Mouse (Mus musculus): Measurements from ENCODE around the gene Sv2b.
A peak's percentile ranks its signal among the peaks of the same experiment; 100 is the strongest.
"Not testable (repeated sequence)": the region's sequence is repeated elsewhere in the genome, so short reads cannot be mapped to it uniquely, and the experiment has no call there.

Sv2b gene

DNA sequence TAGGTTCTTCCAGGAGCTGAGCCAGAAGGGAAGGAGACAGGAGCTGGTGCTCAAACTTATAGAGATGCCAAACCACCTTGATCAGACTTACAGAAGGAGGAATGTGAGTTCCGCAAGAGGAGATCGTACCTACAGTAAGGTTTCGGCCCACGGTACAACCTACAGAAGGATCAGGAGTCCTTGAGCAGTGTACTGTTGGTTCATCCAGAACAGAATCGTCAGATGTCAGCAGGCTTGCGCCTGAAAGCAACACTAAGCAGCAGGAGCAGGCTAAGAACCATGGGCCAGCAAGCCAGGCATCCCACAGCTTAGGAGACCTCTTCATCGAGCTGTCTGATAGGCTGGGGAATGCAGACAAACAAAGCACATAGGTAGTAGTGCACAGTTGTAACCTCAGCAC is 92.9 kb downstream of the Sv2b start:
- DNase-seq (ENCODE audit: low read depth in 2 of 2, low spot score in 2 of 2), result no peak

DNA sequence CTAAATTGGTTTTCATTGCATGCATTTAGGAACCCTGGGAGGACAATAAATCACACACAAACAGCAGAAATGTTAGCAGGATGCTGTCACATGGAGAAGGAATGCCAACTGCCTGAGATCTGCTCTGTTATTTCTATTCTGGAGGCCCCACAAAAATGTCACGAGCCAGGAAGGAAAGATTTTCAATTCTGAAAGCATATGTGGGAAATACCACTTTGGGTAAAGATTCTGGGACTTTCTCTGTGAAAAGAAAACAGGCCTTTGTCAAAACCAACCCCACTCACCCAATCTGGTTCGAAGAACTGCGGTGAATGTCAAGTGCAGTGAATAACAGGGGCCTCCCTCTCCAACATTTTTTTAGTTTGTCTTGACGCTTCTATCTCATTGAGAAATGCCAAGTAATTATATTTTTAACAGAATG is 99.8 kb downstream of the Sv2b start:
- DNase-seq (ENCODE audit: low read depth in 2 of 2, low spot score in 2 of 2), result no peak

DNA sequence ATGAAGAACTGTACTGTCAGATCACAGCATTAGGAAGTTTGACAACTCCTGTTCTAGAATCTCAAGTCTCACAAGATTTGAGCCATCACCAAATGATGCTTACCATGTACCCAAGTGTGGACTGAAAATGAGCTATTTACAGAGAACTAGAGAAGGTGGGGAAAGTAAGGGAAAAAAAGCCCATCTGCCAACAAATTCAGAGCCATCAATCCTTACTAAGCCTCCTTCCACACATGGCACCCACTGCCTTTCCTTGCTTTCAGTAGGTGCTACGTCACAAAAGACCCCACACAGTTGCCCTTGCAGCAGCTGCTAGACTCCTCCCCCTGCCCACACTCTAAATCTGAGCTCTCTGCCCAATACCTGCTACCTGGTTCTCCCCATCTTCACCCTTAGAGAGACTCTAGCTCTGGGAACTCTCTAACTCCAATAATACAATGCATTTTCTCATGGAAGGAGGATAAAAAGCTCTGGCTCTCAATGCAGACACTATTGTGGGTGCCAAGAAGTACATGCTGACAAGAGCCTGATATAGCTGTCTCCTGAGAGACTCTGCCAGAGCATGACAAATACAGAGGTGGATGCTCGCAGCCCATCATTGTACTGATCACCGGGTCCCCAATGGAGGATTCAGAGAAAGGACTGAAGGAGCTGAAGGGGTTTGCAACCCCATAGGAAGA is 101.0 kb downstream of the Sv2b start:
- no peak for DNase-seq (ENCODE audit: low read depth in 2 of 2, low spot score in 2 of 2)

DNA sequence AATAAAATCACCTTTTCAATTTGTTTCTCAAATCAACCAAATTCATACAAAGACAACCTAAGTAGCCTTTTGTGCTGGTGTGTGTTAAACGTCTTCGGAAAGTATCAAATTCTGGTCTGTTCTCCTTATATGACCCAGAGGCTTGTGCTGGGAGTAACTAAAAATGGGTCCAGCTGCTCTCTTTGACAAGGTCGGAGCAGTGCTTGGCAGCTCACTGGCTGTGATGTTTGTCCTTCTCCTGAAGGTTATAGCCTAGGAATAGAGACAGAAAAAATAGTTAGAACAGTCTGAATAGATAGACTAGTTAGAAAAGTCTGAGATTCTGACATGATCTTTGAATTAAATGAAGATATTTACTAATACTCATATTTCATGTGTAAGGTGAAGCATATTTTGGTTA is 102.4 kb downstream of the Sv2b start:
- DNase-seq (ENCODE audit: low read depth in 2 of 2, low spot score in 2 of 2), result no peak

DNA sequence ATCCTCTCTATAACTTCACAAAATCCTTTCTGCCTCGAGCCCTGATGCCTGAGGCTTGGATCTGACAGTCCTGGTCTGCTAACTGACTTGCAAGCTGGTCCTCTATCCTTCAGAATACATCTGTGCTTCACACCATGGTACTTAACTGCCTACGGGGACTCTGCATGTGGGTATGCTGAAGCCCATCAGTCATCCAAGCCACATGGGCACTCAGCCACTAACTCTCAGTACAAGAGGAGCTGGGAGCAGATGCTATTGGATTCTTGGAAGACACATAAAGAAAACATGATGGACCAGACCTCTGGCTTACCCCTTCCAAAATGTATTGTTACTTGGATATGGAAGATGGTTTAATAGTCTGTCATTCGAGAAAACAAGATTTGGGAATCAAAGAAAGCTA is 103.7 kb downstream of the Sv2b start:
- DNase-seq (ENCODE audit: low read depth in 2 of 2, low spot score in 2 of 2), result no peak

DNA sequence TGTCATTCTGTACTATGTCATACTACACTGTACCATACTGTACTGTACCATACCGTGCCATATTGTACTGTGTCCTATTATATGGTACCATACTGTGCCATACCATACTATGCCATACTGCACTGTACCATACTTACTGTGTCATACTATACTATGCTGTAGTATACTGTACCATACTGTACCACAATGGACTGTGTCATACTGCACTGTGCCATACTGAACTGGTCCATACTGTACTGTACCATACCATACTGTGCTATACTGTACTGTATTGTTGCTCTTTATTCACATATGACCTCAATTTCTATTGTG is 114.2 kb downstream of the Sv2b start:
- DNase-seq (ENCODE audit: low read depth in 2 of 2, low spot score in 2 of 2), result not testable (repeated sequence)

DNA sequence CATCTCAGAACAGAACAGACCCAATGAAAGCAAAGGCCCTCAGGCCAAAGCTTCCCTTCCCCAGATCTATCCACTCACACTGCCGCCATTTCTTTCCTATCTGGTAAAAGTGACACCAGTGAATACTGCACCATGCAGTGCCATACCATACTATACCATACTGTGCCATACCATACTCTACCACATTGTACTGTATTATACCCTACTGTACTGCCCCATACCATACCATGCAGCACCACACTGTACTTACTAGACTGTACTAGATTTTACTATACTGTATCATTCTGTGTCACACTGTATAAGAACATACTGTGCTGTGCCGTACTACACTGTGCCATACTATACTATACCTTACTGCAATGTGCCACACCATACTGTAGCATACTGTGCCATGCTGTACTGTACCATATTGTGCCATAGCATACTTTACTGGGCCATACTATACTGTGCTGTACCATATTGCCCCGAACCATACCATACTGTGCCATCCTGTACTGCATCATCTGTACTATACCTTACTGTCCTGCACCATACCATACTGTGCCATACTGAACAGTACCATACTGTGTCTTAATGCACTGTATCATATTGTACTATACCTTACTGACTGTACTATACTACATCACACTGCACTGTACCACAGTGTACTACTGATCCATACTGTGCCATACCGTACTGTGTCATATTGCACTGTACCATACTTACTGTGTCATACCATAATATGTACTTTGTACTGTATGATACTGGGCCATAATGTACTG is 114.7 kb downstream of the Sv2b start:
- DNase-seq (ENCODE audit: low read depth in 2 of 2, low spot score in 2 of 2), result no peak

DNA sequence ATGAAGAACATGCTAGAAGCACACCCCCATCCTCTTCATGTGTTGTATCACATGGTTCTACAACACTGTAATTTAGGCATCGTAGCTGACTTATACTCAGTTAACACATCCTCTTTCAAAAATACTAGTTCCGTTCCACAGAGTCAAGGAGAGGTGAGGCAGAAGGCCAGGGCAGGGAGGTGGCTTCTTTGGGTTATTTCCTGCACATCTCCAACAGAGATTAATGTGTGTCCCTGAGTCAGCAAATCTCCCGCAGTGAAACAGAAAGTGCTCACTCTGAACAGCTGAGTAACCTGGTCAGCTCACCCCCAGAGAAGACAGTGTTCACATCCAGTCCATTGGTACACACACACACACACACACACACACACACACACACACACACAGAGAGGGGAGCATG is 118.9 kb downstream of the Sv2b start:
- no peak for DNase-seq (ENCODE audit: low read depth in 2 of 2, low spot score in 2 of 2)

DNA sequence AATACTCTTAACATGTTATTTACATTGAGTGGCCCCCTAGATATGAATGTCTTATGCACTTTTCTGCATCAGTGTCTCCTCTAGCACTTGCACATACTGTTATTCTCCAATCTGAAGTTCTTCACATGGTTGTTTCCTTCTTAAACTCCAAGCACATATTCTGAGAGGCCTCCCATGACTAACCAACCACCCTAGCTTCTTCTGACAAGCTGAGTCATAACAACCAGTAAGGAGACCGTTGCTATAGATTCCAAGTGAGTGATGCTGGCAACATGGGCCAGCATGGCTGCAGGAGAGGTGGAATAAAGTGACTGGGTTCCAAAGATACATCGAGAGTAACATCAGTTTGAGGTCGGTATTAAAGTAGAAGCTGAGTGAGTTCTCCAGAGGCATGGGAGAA is 134.0 kb downstream of the Sv2b start:
- DNase-seq (ENCODE audit: low read depth in 2 of 2, low spot score in 2 of 2), result no peak

DNA sequence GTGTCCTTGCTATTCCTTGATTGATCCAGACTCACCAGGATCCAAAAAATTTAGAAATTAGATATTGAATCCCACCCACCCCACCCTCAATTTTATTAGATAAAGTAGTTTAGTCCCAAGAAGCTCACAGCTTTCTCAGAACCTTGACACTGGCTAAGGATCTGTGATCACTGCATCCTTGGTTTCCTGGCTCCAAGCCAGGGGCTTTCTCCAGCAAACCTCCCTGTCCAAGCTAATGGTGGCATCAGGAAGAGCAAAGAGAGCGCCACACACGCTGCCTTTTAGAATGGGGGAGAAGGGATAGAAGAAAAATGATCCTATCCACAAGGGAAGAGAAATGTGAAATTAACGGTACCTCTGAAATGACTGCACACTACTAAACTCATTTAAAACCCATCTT is 141.6 kb downstream of the Sv2b start:
- DNase-seq (ENCODE audit: low read depth in 2 of 2, low spot score in 2 of 2), result no peak

DNA sequence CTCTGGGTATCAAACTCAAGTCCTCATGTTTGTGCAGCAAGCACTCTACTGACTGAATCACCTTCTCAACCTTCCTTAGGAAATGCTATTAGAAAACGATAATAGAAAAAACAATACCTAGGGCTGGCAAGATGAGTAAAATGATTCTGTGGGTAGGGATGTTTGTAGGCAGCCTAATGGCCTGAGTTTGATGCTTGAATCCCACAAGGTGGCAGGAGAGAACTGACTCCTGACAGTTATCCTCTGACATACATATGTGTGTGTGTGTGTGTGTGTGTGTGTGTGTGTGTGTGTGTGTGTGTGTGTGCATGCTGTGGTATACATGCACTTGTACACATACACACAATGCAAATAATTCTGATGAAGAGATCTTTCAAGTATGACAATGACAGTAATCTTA is 161.9 kb downstream of the Sv2b start:
- DNase-seq (ENCODE audit: low read depth in 2 of 2, low spot score in 2 of 2), result no peak

DNA sequence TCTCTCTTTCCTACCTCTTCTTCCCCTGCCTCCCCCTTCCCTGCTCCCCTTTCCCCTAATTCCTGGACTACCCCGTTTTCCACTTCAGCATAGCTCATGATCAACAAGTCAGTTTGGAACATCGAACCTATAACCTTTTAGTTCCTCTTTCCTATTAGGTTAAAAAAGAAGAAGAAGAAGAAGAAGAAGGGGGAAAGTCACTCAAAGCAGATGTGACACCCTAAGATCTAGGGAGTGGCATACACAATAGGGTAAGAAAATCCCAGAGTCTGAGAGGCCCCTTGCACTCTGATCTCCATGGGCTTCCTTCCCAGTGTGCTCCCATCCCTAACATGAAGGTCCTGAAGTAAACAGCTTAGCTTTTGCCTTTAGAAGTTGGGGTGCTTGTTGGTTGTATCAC is 166.3 kb downstream of the Sv2b start:
- DNase-seq (ENCODE audit: low read depth in 2 of 2, low spot score in 2 of 2), result no peak

DNA sequence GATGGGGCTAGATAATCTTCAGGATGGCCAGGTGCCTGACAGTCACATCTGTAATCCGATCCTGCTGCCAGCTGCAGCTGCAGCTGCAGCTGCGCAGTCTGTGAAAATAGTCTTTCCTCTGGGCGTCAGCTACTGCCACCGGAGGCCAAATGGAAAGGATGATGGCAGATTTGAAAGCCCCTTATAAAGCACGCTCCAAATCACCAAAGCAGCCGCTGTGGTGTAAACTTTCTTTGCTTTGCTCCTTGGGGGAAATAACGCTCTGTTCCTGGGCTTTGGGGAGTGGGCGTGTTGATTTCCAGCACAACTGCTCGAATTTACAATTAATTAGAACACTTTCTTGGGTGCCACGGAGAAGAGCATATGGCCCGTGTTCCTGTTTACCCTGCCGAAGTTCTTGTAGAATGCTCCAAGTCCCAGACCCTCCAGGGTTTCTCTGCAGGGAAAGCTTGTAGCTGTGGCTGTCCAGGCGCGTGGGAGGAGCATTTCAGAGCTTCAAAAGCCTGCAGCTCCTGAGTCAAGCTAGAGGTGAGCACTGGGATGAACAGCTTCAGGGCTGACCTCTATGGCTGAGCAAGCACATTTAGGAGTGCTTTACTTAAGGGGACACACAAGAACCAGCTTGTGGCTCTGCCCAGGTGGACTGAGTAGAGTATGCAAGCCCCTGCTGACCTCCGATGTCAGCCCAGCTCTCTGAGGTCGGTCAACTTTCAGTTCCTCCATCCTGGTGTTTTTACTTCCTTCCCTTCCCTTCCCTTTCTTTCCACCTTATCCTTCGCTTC is 167.0 kb downstream of the Sv2b start:
- DNase-seq (ENCODE audit: low read depth in 2 of 2, low spot score in 2 of 2), result no peak

DNA sequence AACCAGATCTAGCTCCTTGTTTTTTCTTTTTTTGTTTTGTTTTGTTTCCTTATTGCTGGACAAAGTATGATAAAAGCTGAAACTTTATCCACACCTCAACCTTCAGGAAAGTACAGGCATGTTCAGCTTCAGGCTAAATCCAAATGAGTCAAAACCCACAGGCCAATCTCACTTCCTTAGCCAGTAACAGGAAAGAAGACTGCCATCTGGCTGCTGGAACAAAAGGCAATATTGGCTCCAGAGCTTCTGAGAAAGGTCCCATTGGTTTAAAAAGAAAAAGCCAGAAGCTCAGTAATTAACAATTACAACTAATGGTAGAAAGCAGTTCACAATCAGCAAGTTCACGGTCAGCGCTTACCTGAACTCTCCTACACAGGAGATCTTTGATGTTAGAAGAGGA is 169.8 kb downstream of the Sv2b start:
- no peak for DNase-seq (ENCODE audit: low read depth in 2 of 2, low spot score in 2 of 2)

DNA sequence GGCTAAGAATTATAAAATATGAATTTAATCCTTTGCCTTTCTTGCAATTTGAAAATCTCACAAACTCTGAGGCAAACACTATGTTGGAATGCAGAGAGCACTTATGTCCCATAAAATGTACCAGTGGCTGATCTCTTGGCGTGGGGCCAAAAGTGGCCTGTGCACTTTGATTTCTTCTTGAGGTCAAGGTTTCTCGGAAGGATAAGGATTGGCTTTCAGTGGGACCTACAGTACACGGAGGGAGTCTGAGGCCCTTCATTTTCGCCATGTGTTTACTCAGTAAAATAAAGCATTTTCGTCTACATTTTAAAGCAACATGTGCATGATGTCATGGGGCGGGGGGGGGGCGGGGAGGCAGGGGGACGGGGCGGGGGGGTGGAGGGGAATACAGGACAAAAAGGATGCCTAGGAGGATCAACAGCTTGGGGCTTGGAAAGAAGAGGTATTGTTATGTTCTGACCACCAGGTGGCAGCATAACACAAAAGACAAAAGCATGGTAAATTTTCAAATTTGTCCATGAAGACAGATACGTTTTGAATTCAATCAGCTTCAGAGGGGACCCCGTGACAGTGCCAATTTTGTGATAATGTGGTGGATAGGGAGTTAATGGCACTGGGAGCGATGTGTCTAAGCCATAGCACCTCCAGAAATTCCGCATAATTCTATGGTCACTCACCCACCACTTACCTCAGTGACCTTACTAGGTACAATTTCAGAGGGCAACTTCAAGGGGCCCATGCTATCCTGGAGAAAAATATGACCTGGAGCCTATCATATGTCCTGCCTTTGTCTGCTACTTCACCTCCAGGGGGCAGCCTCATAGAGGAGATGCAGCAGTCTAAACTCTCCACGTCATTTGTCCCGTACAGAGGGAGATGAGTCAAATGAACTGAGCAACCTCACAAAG is 174.1 kb downstream of the Sv2b start:
- DNase-seq (ENCODE audit: low read depth in 2 of 2, low spot score in 2 of 2), result peak in 1 of 2 experiments; percentile 18

DNA sequence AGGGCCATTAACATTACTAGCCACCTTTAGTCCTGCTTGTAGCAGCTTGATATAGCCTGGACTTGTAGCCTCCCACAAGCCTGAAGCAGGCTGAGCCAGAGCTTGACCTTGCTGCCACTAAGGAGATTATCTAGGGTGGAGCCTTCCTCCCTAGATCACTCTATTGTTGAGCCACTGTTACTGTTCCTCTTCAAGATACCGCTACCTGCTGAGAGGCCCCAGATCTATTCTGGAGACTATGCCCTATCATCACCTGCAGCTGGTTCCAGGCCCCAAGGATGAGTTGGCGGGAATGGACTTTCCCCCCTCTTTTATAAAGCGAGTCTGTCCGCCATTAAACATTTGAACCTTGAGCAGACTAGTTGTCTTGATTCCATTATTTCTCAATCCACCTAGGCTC is 181.0 kb downstream of the Sv2b start:
- DNase-seq (ENCODE audit: low read depth in 2 of 2, low spot score in 2 of 2), result no peak

DNA sequence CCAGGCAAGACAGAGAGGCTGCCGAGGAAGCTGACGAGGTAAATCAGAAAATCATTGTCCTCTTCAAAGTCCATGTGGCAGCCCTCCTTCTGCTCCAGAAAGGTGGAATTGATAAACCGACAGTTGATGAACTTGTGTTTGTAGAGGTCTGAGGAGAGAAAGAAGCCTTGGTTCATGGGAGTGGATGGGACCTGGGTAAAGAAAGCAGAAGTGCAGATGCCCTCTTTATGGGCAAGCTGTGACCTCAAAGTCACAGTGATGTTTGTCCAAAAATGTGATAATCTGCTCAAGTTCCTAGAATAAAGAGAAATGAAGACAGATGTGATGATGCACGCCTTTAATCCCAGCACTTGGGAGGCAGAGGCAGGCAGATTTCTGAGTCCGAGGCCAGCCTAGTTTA is 185.0 kb downstream of the Sv2b start:
- DNase-seq (ENCODE audit: low read depth in 2 of 2, low spot score in 2 of 2), result no peak

DNA sequence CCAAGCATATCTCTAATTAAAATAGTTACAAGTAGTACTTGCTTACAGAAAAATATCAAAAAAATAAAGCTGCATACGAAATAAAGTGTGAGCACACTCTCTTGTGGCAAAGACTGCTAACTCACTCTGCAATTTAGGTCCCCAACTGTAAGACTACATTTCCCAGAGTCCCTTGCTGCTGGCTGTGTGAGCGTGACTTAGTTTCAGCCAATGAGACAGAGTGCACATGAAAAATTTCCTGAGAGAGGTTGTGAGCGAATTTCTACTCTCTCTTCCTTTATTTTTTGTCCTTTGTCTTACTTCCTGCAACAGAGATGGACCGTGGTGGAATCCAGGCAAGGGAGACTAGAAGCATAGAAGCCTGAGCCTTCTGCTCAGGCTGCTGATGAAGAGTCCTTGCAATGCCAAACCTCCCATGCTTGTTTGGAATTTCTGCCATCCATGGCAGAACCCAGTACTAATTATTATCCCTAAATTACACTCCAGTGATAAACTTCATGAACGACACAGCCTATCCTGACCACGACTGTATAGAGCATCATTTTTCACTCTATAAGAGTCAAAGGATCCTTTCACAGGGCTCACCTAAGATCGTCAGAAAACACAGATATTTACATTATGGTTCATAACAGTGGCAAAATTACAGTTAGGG is 190.9 kb downstream of the Sv2b start:
- DNase-seq (ENCODE audit: low read depth in 2 of 2, low spot score in 2 of 2), result peak in 1 of 2 experiments; percentile 13

DNA sequence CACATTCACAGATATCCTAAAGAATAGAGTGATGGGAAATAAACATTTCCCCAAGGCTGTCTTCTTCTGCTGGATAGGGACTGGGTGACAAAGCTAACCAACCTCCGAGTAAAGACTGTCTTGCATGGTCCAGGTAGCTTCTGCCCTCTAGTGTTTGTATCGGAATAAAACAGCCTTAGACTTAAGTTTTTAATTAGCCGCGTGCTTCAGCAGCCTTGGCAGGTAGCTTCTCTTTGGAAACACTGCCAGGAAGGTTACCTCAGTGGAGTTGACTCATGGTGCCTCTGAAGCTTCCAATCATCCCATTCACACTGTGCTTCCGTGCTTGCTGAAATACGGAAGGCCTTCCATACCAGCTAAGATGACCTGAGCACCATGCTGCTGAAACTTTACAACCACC is 198.4 kb downstream of the Sv2b start:
- peak in 1 of 2 experiments; percentile 26 for DNase-seq (ENCODE audit: low read depth in 2 of 2, low spot score in 2 of 2)

DNA sequence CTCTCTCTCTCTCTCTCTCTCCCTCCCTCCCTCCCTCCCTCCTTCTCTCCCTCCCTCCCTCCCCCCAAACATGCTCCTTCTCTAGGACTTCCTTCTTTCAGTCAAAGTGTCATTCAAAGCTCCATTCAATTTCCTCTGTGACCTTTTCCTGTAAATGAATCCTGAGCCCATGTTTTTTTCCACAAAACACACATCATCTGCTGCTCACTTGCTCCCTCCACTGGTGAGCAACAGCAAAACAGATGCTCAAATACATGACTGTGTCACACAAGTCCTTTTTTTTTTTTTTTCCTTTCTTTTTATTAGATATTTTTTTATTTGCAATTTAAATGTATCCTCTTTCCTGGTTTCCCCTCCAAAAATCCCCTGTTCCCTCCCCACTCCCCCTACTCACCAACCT is 201.6 kb downstream of the Sv2b start:
- DNase-seq (ENCODE audit: low read depth in 2 of 2, low spot score in 2 of 2), result no peak

DNA sequence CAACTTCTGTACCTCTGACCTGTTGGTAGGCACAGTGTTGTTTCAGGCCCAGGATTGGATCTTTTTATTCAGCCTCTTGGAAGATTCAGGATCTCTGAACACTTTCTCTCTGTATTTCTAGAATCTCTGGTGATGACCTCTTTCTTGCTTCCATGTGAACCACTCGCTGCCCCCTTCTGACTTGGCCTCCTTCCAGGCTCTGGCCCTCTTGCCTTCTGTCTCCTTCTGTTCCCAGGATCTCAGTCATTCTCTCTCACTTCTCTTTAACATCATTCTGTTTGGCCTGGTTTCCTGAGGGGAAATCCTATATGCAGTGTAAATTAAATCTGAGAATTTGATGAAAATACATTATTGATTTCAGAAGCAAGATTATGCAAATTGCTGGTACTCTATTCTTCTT is 205.2 kb downstream of the Sv2b start:
- DNase-seq (ENCODE audit: low read depth in 2 of 2, low spot score in 2 of 2), result no peak
